Mouse (Mus musculus) erythroblast, embryonic 14.5 days (primary cell): ENCODE data around the gene Map3k13. TPM values are rescaled to one million over a fixed set of nuclear protein-coding genes. Genes with fewer than 3 reads are reported as not detected.

ENCODE experiments used
- H3K27me3 ChIP-seq: 2 replicates; pipeline ENCODE4 v1.6.1; 2012; ENCODE audit warnings: inconsistent platforms; ENCODE audit not compliant: control insufficient read depth
- H3K36me3 ChIP-seq: 2 replicates; pipeline ENCODE4 v1.6.1; 2012; ENCODE audit warnings: mild to moderate bottlenecking, inconsistent platforms; ENCODE audit not compliant: control insufficient read depth
- H3K4me1 ChIP-seq: 2 replicates; pipeline ENCODE4 v1.6.1; 2012; ENCODE audit warnings: inconsistent platforms; ENCODE audit not compliant: control insufficient read depth
- H3K4me3 ChIP-seq: replicated peaks from 2 replicates; pipeline ENCODE3; 2012; ENCODE audit warnings: moderate library complexity, mild to moderate bottlenecking, inconsistent platforms
- H3K9me3 ChIP-seq: 2 replicates; pipeline ENCODE4 v1.6.1; 2012; ENCODE audit warnings: low read length, inconsistent platforms, mixed read lengths; ENCODE audit not compliant: control insufficient read depth
- GATA1 ChIP-seq: IDR thresholded peaks from 2 replicates; pipeline ENCODE4 v1.6.1; 2012; ENCODE audit warnings: low read length, inconsistent platforms, mixed read lengths
- TAL1 ChIP-seq: IDR thresholded peaks from 3 replicates; pipeline ENCODE4 v1.6.1; 2012; ENCODE audit warnings: low read length, inconsistent platforms, mixed read lengths
- polyA plus RNA-seq: library from polyadenylated mRNA; stranded (reverse); fragments of >175 nt; gene quantifications from 2 replicates; pipeline ENCODE4 v1.2.3, GENCODE M21; 2012

Gene Map3k13
- polyA plus RNA-seq, 1 experiment: 0.01 TPM

GRCm38 (mm10) chr16:21827153-21827552 lies 33.0 kb downstream of the Map3k13 start:
- H3K36me3 ChIP-seq: no peaks in the 10 kb centered on the region
- H3K4me1 ChIP-seq: peaks cover 1% of the 10 kb centered on the region; the same call in 1 of the 2 replicates
- no peaks in the 10 kb centered on the region for H3K27me3 ChIP-seq
- TF ChIP-seq TAL1 (no peak), GATA1 (no peak)
- no peaks in the 10 kb centered on the region for H3K9me3 ChIP-seq
- H3K4me3 ChIP-seq: no peak overlapping the region

GRCm38 (mm10) chr16:21827581-21827980 lies 33.4 kb downstream of the Map3k13 start:
- H3K9me3 ChIP-seq: no peaks in the 10 kb centered on the region
- no peaks in the 10 kb centered on the region for H3K27me3 ChIP-seq
- TF ChIP-seq TAL1 (no peak), GATA1 (no peak)
- peaks cover 1% of the 10 kb centered on the region; the same call in 1 of the 2 replicates for H3K4me1 ChIP-seq
- no peaks in the 10 kb centered on the region for H3K36me3 ChIP-seq
- no peak overlapping the region for H3K4me3 ChIP-seq

GRCm38 (mm10) chr16:21829711-21830110 lies 35.6 kb downstream of the Map3k13 start:
- no peak overlapping the region for H3K4me3 ChIP-seq
- no peaks in the 10 kb centered on the region for H3K9me3 ChIP-seq
- no peak for TF ChIP-seq GATA1
- no peak for TF ChIP-seq TAL1
- H3K4me1 ChIP-seq: peaks cover 1% of the 10 kb centered on the region; the same call in 1 of the 2 replicates
- H3K27me3 ChIP-seq: no peaks in the 10 kb centered on the region
- H3K36me3 ChIP-seq: no peaks in the 10 kb centered on the region

- H3K4me3 ChIP-seq: no peak overlapping the region
- peaks cover 1% of the 10 kb centered on the region; the same call in 1 of the 2 replicates for H3K4me1 ChIP-seq
- peaks cover 2% of the 10 kb centered on the region; the same call in 1 of the 2 replicates for H3K27me3 ChIP-seq
- no peaks in the 10 kb centered on the region for H3K9me3 ChIP-seq
- TF ChIP-seq TAL1: no peak
- TF ChIP-seq GATA1: no peak
- H3K36me3 ChIP-seq: no peaks in the 10 kb centered on the region
These were observed 36.6 kb downstream of the Map3k13 start for GRCm38 (mm10) chr16:21830784-21831183.

GRCm38 (mm10) chr16:21831764-21832163 lies 37.6 kb downstream of the Map3k13 start:
- Histone ChIP-seq H3K9me3 (no peaks in the 10 kb centered on the region), H3K4me3 (no peak overlapping the region), H3K27me3 (peaks cover 2% of the 10 kb centered on the region; the same call in 1 of the 2 replicates), H3K4me1 (peaks cover 1% of the 10 kb centered on the region; the same call in 1 of the 2 replicates), H3K36me3 (no peaks in the 10 kb centered on the region)
- TF ChIP-seq TAL1 (no peak), GATA1 (no peak)

- Histone ChIP-seq H3K9me3 (no peaks in the 10 kb centered on the region), H3K4me1 (peaks cover 1% of the 10 kb centered on the region; the same call in 1 of the 2 replicates), H3K4me3 (no peak overlapping the region), H3K27me3 (peaks cover 2% of the 10 kb centered on the region; the same call in 1 of the 2 replicates), H3K36me3 (no peaks in the 10 kb centered on the region)
- TF ChIP-seq GATA1: no peak
- no peak for TF ChIP-seq TAL1
These were observed 39.3 kb downstream of the Map3k13 start for GRCm38 (mm10) chr16:21833469-21833868.

GRCm38 (mm10) chr16:21833970-21834369 lies 39.8 kb downstream of the Map3k13 start:
- TF ChIP-seq GATA1 (no peak), TAL1 (no peak)
- Histone ChIP-seq H3K4me3 (no peak overlapping the region), H3K36me3 (no peaks in the 10 kb centered on the region), H3K9me3 (no peaks in the 10 kb centered on the region), H3K4me1 (peaks cover 1% of the 10 kb centered on the region; the same call in 1 of the 2 replicates), H3K27me3 (peaks cover 2% of the 10 kb centered on the region; the same call in 1 of the 2 replicates)

GRCm38 (mm10) chr16:21834866-21835583 lies 40.9 kb downstream of the Map3k13 start:
- peaks cover 2% of the 10 kb centered on the region; the same call in 1 of the 2 replicates for H3K27me3 ChIP-seq
- no peak overlapping the region for H3K4me3 ChIP-seq
- peaks cover 1% of the 10 kb centered on the region; the same call in 1 of the 2 replicates for H3K4me1 ChIP-seq
- H3K36me3 ChIP-seq: no peaks in the 10 kb centered on the region
- H3K9me3 ChIP-seq: no peaks in the 10 kb centered on the region
- TF ChIP-seq GATA1 (no peak), TAL1 (no peak)

- Histone ChIP-seq H3K27me3 (peaks cover 2% of the 10 kb centered on the region; the same call in 1 of the 2 replicates), H3K36me3 (no peaks in the 10 kb centered on the region), H3K4me3 (no peak overlapping the region), H3K4me1 (peaks cover 1% of the 10 kb centered on the region; the same call in 1 of the 2 replicates), H3K9me3 (no peaks in the 10 kb centered on the region)
- TF ChIP-seq GATA1 (no peak), TAL1 (no peak)
These were observed 41.4 kb downstream of the Map3k13 start for GRCm38 (mm10) chr16:21835584-21835931.
